Mouse (Mus musculus): ENCODE data around the gene Sh3bp5.

DNA sequence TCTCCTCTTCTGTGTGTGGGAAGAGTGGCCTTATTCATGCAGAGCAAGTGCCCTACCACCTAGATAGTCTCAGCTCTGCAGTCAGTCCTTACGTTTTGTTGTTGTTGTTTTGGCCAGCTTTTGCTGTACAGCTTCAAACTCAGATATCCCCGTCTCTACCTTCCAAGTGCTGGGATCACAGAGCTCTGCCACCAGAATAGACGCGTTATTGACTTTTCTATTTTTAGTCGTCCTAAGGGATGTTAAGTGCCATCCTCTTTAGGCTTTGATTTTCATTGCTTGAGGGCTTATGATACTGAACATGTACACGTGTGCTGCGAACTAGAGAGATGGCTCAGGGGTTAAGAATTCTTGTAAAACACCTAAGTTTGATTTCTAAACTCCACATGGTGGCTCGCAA lies 92.6 kb downstream of the Sh3bp5 start:
- TF ChIP-seq POLR2A (IDR thresholded peaks at IDR 0.05; ENCODE audit: control insufficient read depth in 1 of 2, insufficient read depth in 1 of 2, low read depth in 1 of 2, low read length in 2 of 2, poor library complexity in 1 of 2): no peak
- TF ChIP-seq CTCF (IDR thresholded peaks at IDR 0.05 in 2 of 3, conservative IDR thresholded peaks at IDR 0.05 in 1 of 3; ENCODE audit: control insufficient read depth in 1 of 3, insufficient read depth in 1 of 3, low read depth in 2 of 3, low read length in 3 of 3, poor library complexity in 1 of 3, severe bottlenecking in 1 of 3): no peak
- TF ChIP-seq JUND (IDR thresholded peaks at IDR 0.05; ENCODE audit: low read depth, low read length): no peak
- TF ChIP-seq ZKSCAN1 (IDR thresholded peaks at IDR 0.05; ENCODE audit: low read depth, low read length): no peak
- TF ChIP-seq CHD2 (IDR thresholded peaks at IDR 0.05; ENCODE audit: low read length): no peak
- no peak for TF ChIP-seq BHLHE40 (IDR thresholded peaks at IDR 0.05; ENCODE audit: borderline replicate concordance, low read depth, low read length)
- TF ChIP-seq MEF2A (IDR thresholded peaks at IDR 0.05; ENCODE audit: extremely low read depth, insufficient replicate concordance, low read depth, low read length, poor library complexity, severe bottlenecking): no peak
- no peak for TF ChIP-seq TCF12 (IDR thresholded peaks at IDR 0.05; ENCODE audit: low read depth, low read length)
- no peak for TF ChIP-seq SMC3 (IDR thresholded peaks at IDR 0.05; ENCODE audit: low read depth, low read length)
- no peak for TF ChIP-seq KAT2A (conservative IDR thresholded peaks at IDR 0.05; ENCODE audit: low read depth, low read length)
- no peak for TF ChIP-seq RAD21 (IDR thresholded peaks at IDR 0.05; ENCODE audit: low read depth, low read length)
- no peak for TF ChIP-seq GATA1 (IDR thresholded peaks at IDR 0.05; ENCODE audit: low read depth, low read length)
- TF ChIP-seq USF1 (IDR thresholded peaks at IDR 0.05; ENCODE audit: low read depth, low read length): no peak

Measured in MEL (cell line).